Mouse (Mus musculus) cortical plate, adult 2 months (tissue): ENCODE data around the gene Gm5150. TPM values are rescaled to one million over a fixed set of nuclear protein-coding genes. Genes with fewer than 3 reads are reported as not detected.
"Not testable (repeated sequence)": the region's sequence is repeated elsewhere in the genome, so short reads cannot be mapped to it uniquely, and the experiment has no call there.

ENCODE experiments used
- H3K27ac ChIP-seq: fragments of 200-500 bp; 2 replicates; pipeline ENCODE4 v1.5.1; 2012; ENCODE audit warnings: low read length, control low read depth, inconsistent platforms; ENCODE audit not compliant: insufficient read depth
- H3K4me1 ChIP-seq: fragments of 200-500 bp; 2 replicates; pipeline ENCODE4 v1.6.1; 2011; ENCODE audit warnings: low read length; ENCODE audit not compliant: control insufficient read depth, insufficient read depth
- H3K4me3 ChIP-seq: fragments of 200-500 bp; 2 replicates; pipeline ENCODE4 v1.5.1; 2011; ENCODE audit warnings: mild to moderate bottlenecking, low read length, control low read depth; ENCODE audit not compliant: insufficient read depth
- CTCF ChIP-seq: fragments of 200-500 bp; IDR thresholded peaks from 2 replicates; pipeline ENCODE4 v1.5.1; 2011; ENCODE audit warnings: mild to moderate bottlenecking, control low read depth, low read length; ENCODE audit not compliant: insufficient read depth; ENCODE audit errors: extremely low read depth
- POLR2A ChIP-seq: fragments of 200-500 bp; IDR thresholded peaks from 2 replicates; pipeline ENCODE4 v1.6.1; 2011; ENCODE audit warnings: mild to moderate bottlenecking, low read length, control low read depth; ENCODE audit not compliant: insufficient read depth; ENCODE audit errors: extremely low read depth
- polyA plus RNA-seq: library from polyadenylated mRNA; depleted of rRNA; stranded (reverse); fragments of >200 nt; gene quantifications from 2 replicates; pipeline ENCODE4 v1.2.3, GENCODE M21; 2012; rRNA removed

The Gm5150 gene
- not detected in 2 replicates for polyA plus RNA-seq

GRCm38 (mm10) chr3:16006215-16006614, at the start of gene Gm5150:
Gm5150 (minus strand) TSS chr3:16006437.
- Histone ChIP-seq H3K4me1 (no peaks in the 10 kb centered on the region), H3K4me3 (no peak within 1 kb of the TSS), H3K27ac (no peak within 1 kb of the TSS)
- TF ChIP-seq POLR2A (no peak), CTCF (no peak)

GRCm38 (mm10) chr3:16051736-16052135, 45.5 kb upstream of the Gm5150 start:
- H3K4me3 ChIP-seq, H3K4me1 ChIP-seq, H3K27ac ChIP-seq: not testable (repeated sequence)

- TF ChIP-seq POLR2A (no peak), CTCF (no peak)
- no peaks in the 10 kb centered on the region for H3K4me1 ChIP-seq
- H3K27ac ChIP-seq: no peak overlapping the region
- H3K4me3 ChIP-seq: no peak overlapping the region
Observed at GRCm38 (mm10) chr3:16047288-16047687, 41.1 kb upstream of the Gm5150 start.

- Histone ChIP-seq H3K4me1 (no peaks in the 10 kb centered on the region), H3K27ac (no peak overlapping the region), H3K4me3 (no peak overlapping the region)
- TF ChIP-seq CTCF: peak; percentile 59
- TF ChIP-seq POLR2A: no peak
Observed at GRCm38 (mm10) chr3:16043315-16043714, 37.1 kb upstream of the Gm5150 start.

GRCm38 (mm10) chr3:16024988-16025387, 18.8 kb upstream of the Gm5150 start:
- H3K27ac ChIP-seq, H3K4me1 ChIP-seq, H3K4me3 ChIP-seq: not testable (repeated sequence)

GRCm38 (mm10) chr3:16022214-16022613, 16.0 kb upstream of the Gm5150 start:
- H3K4me1 ChIP-seq: no peaks in the 10 kb centered on the region
- H3K4me3 ChIP-seq: no peak overlapping the region
- TF ChIP-seq CTCF (no peak), POLR2A (no peak)
- no peak overlapping the region for H3K27ac ChIP-seq

- not testable (repeated sequence) for H3K4me3 ChIP-seq, H3K4me1 ChIP-seq, H3K27ac ChIP-seq
Observed at GRCm38 (mm10) chr3:16014456-16014855, 8.2 kb upstream of the Gm5150 start.

GRCm38 (mm10) chr3:16007827-16008226, 1.6 kb upstream of the Gm5150 start:
- no peak overlapping the region for H3K4me3 ChIP-seq
- H3K4me1 ChIP-seq: no peaks in the 10 kb centered on the region
- H3K27ac ChIP-seq: no peak overlapping the region
- TF ChIP-seq POLR2A (no peak), CTCF (no peak)

- H3K4me3 ChIP-seq: no peak overlapping the region
- TF ChIP-seq POLR2A (no peak), CTCF (no peak)
- H3K4me1 ChIP-seq: no peaks in the 10 kb centered on the region
Observed at GRCm38 (mm10) chr3:16003890-16004633, 2.2 kb downstream of the Gm5150 start.

GRCm38 (mm10) chr3:15999479-15999878, 6.8 kb downstream of the Gm5150 start:
- H3K4me3 ChIP-seq, H3K27ac ChIP-seq, H3K4me1 ChIP-seq: not testable (repeated sequence)

More at GRCm38 (mm10) chr3:16003890-16004633, 2.2 kb downstream of the Gm5150 start:
- H3K27ac ChIP-seq: no peak overlapping the region

- H3K4me3 ChIP-seq: no peak overlapping the region
- no peak overlapping the region for H3K27ac ChIP-seq
- no peaks in the 10 kb centered on the region for H3K4me1 ChIP-seq
- no peak for TF ChIP-seq CTCF
- no peak for TF ChIP-seq POLR2A
Observed at GRCm38 (mm10) chr3:15982216-15982615, 24.0 kb downstream of the Gm5150 start.
